Mouse (Mus musculus): ENCODE measurements around the gene I830077J02Rik. TPM values are rescaled to one million over a fixed set of nuclear protein-coding genes. Genes with fewer than 3 reads are reported as not detected.

I830077J02Rik gene
- polyA plus RNA-seq, 1 experiment: 3.7 TPM

- WGBS: 98% methylated on average over 7 of the region's 7 CpGs
- H3K27me3 ChIP-seq (ENCODE audit: control insufficient read depth, insufficient read depth, low read length): no peaks in the 10 kb centered on the region
- no peaks in the 10 kb centered on the region for H3K36me3 ChIP-seq (ENCODE audit: control insufficient read depth, insufficient read depth, low read length)
- TF ChIP-seq POLR2A (IDR thresholded peaks at IDR 0.05; ENCODE audit: control insufficient read depth, extremely low read depth, insufficient read depth, low read length, poor library complexity) (no peak), CTCF (IDR thresholded peaks at IDR 0.05; ENCODE audit: borderline replicate concordance, control insufficient read depth, extremely low read depth, insufficient read depth, low read length, poor library complexity) (no peak)
- no peaks in the 10 kb centered on the region for H3K4me1 ChIP-seq (replicated peaks; ENCODE audit: control insufficient read depth, insufficient read depth, low read length)
- H3K27ac ChIP-seq (ENCODE audit: control insufficient read depth, insufficient read depth, low read length): no peak overlapping the region
- DNase-seq: no peak
- no peak overlapping the region for H3K4me3 ChIP-seq (ENCODE audit: control insufficient read depth, insufficient read depth, low read length)
Observed at GRCm38 (mm10) chr3:105882105-105882504, 50.4 kb downstream of the I830077J02Rik start.

- Histone ChIP-seq H3K4me1 (replicated peaks; ENCODE audit: control insufficient read depth, insufficient read depth, low read length) (no peaks in the 10 kb centered on the region), H3K36me3 (ENCODE audit: control insufficient read depth, insufficient read depth, low read length) (no peaks in the 10 kb centered on the region), H3K27me3 (ENCODE audit: control insufficient read depth, insufficient read depth, low read length) (no peaks in the 10 kb centered on the region), H3K4me3 (ENCODE audit: control insufficient read depth, insufficient read depth, low read length) (no peak overlapping the region), H3K27ac (ENCODE audit: control insufficient read depth, insufficient read depth, low read length) (no peak overlapping the region)
- WGBS: 73% methylated on average over 3 of the region's 3 CpGs
- TF ChIP-seq POLR2A (IDR thresholded peaks at IDR 0.05; ENCODE audit: control insufficient read depth, extremely low read depth, insufficient read depth, low read length, poor library complexity) (no peak), CTCF (IDR thresholded peaks at IDR 0.05; ENCODE audit: borderline replicate concordance, control insufficient read depth, extremely low read depth, insufficient read depth, low read length, poor library complexity) (no peak)
- no peak for DNase-seq
Observed at GRCm38 (mm10) chr3:105880419-105880818, 52.0 kb downstream of the I830077J02Rik start.

- Histone ChIP-seq H3K27ac (ENCODE audit: control insufficient read depth, insufficient read depth, low read length) (no peak overlapping the region), H3K27me3 (ENCODE audit: control insufficient read depth, insufficient read depth, low read length) (no peaks in the 10 kb centered on the region), H3K4me3 (ENCODE audit: control insufficient read depth, insufficient read depth, low read length) (no peak overlapping the region), H3K36me3 (ENCODE audit: control insufficient read depth, insufficient read depth, low read length) (no peaks in the 10 kb centered on the region), H3K4me1 (replicated peaks; ENCODE audit: control insufficient read depth, insufficient read depth, low read length) (no peaks in the 10 kb centered on the region)
- WGBS: 98% methylated on average over 8 of the region's 8 CpGs
- no peak for DNase-seq
- no peak for TF ChIP-seq CTCF (IDR thresholded peaks at IDR 0.05; ENCODE audit: borderline replicate concordance, control insufficient read depth, extremely low read depth, insufficient read depth, low read length, poor library complexity)
- TF ChIP-seq POLR2A (IDR thresholded peaks at IDR 0.05; ENCODE audit: control insufficient read depth, extremely low read depth, insufficient read depth, low read length, poor library complexity): no peak
Observed at GRCm38 (mm10) chr3:105878751-105879150, 53.7 kb downstream of the I830077J02Rik start.

GRCm38 (mm10) chr3:105877919-105878318 lies 54.5 kb downstream of the I830077J02Rik start:
- H3K27ac ChIP-seq (ENCODE audit: control insufficient read depth, insufficient read depth, low read length): no peak overlapping the region
- no peak for DNase-seq

GRCm38 (mm10) chr3:105877252-105877803 lies 55.1 kb downstream of the I830077J02Rik start:
- Histone ChIP-seq H3K27me3 (ENCODE audit: control insufficient read depth, insufficient read depth, low read length) (no peaks in the 10 kb centered on the region), H3K4me3 (ENCODE audit: control insufficient read depth, insufficient read depth, low read length) (no peak overlapping the region), H3K4me1 (replicated peaks; ENCODE audit: control insufficient read depth, insufficient read depth, low read length) (no peaks in the 10 kb centered on the region), H3K27ac (ENCODE audit: control insufficient read depth, insufficient read depth, low read length) (no peak overlapping the region), H3K36me3 (ENCODE audit: control insufficient read depth, insufficient read depth, low read length) (no peaks in the 10 kb centered on the region)
- no peak for TF ChIP-seq CTCF (IDR thresholded peaks at IDR 0.05; ENCODE audit: borderline replicate concordance, control insufficient read depth, extremely low read depth, insufficient read depth, low read length, poor library complexity)
- no peak for TF ChIP-seq POLR2A (IDR thresholded peaks at IDR 0.05; ENCODE audit: control insufficient read depth, extremely low read depth, insufficient read depth, low read length, poor library complexity)
- 93% methylated on average over 6 of the region's 6 CpGs for WGBS
- no peak for DNase-seq

More at GRCm38 (mm10) chr3:105877919-105878318, 54.5 kb downstream of the I830077J02Rik start:
- H3K4me1 ChIP-seq (replicated peaks; ENCODE audit: control insufficient read depth, insufficient read depth, low read length): no peaks in the 10 kb centered on the region
- no peaks in the 10 kb centered on the region for H3K36me3 ChIP-seq (ENCODE audit: control insufficient read depth, insufficient read depth, low read length)
- H3K27me3 ChIP-seq (ENCODE audit: control insufficient read depth, insufficient read depth, low read length): no peaks in the 10 kb centered on the region
- no peak overlapping the region for H3K4me3 ChIP-seq (ENCODE audit: control insufficient read depth, insufficient read depth, low read length)
- TF ChIP-seq CTCF (IDR thresholded peaks at IDR 0.05; ENCODE audit: borderline replicate concordance, control insufficient read depth, extremely low read depth, insufficient read depth, low read length, poor library complexity) (no peak), POLR2A (IDR thresholded peaks at IDR 0.05; ENCODE audit: control insufficient read depth, extremely low read depth, insufficient read depth, low read length, poor library complexity) (no peak)
- WGBS: 52% methylated on average over 2 of the region's 2 CpGs

GRCm38 (mm10) chr3:105876022-105876421 lies 56.4 kb downstream of the I830077J02Rik start:
- no peak for DNase-seq
- Histone ChIP-seq H3K36me3 (ENCODE audit: control insufficient read depth, insufficient read depth, low read length) (no peaks in the 10 kb centered on the region), H3K4me3 (ENCODE audit: control insufficient read depth, insufficient read depth, low read length) (no peak overlapping the region), H3K27ac (ENCODE audit: control insufficient read depth, insufficient read depth, low read length) (no peak overlapping the region), H3K4me1 (replicated peaks; ENCODE audit: control insufficient read depth, insufficient read depth, low read length) (no peaks in the 10 kb centered on the region), H3K27me3 (ENCODE audit: control insufficient read depth, insufficient read depth, low read length) (no peaks in the 10 kb centered on the region)
- no peak for TF ChIP-seq CTCF (IDR thresholded peaks at IDR 0.05; ENCODE audit: borderline replicate concordance, control insufficient read depth, extremely low read depth, insufficient read depth, low read length, poor library complexity)
- no peak for TF ChIP-seq POLR2A (IDR thresholded peaks at IDR 0.05; ENCODE audit: control insufficient read depth, extremely low read depth, insufficient read depth, low read length, poor library complexity)
- 96% methylated on average over 5 of the region's 5 CpGs for WGBS

Other genes with a start within 250 kb of the I830077J02Rik start
- gene Ddx20, start 245.1 kb downstream of the I830077J02Rik start, polyA plus RNA-seq (2012; rRNA removed): 33.5 and 50.2 TPM in 2 replicates
- gene Inka2, start 228.1 kb downstream of the I830077J02Rik start, polyA plus RNA-seq (2012; rRNA removed): 5.5 TPM in 2 replicates
- gene Rap1a, start 131.3 kb downstream of the I830077J02Rik start, polyA plus RNA-seq (2012; rRNA removed): 11.8 and 14.4 TPM in 2 replicates
- 0.68 and 0.90 TPM in 2 replicates for gene Adora3, start 61.8 kb downstream of the I830077J02Rik start, polyA plus RNA-seq (2012; rRNA removed)
- gene Tmigd3, start 61.8 kb downstream of the I830077J02Rik start, polyA plus RNA-seq (2012; rRNA removed): 0.82 and 1.1 TPM in 2 replicates
- gene Wdr77, start 26.7 kb upstream of the I830077J02Rik start, polyA plus RNA-seq (2012; rRNA removed): 46.1 and 56.1 TPM in 2 replicates
- gene Atp5f1, start 27.4 kb upstream of the I830077J02Rik start, polyA plus RNA-seq (2012; rRNA removed): 139 and 148 TPM in 2 replicates
- gene Ovgp1, start 41.0 kb upstream of the I830077J02Rik start, polyA plus RNA-seq (2012; rRNA removed): 3.5 and 3.9 TPM in 2 replicates
- 0.19 and 0.29 TPM in 2 replicates for gene Pifo, start 82.0 kb upstream of the I830077J02Rik start, polyA plus RNA-seq (2012; rRNA removed)
- 0.12 and 0.27 TPM in 2 replicates for gene Chil5, start 100.2 kb upstream of the I830077J02Rik start, polyA plus RNA-seq (2012; rRNA removed)
- 0.20 TPM in 2 replicates for gene Chia1, start 180.6 kb upstream of the I830077J02Rik start, polyA plus RNA-seq (2012; rRNA removed)
- 2.2 and 3.3 TPM in 2 replicates for gene Chil3, start 234.9 kb upstream of the I830077J02Rik start, polyA plus RNA-seq (2012; rRNA removed)